Mouse (Mus musculus): ENCODE data around the gene Serinc5. TPM values are rescaled to one million over a fixed set of nuclear protein-coding genes. Genes with fewer than 3 reads are reported as not detected.
A peak's percentile ranks its signal among the peaks of the same experiment; 100 is the strongest.
"Not testable (repeated sequence)": the region's sequence is repeated elsewhere in the genome, so short reads cannot be mapped to it uniquely, and the experiment has no call there.

The Serinc5 gene
- polyA plus RNA-seq (2017; shearing (Covaris generic)), result 10 to 100 TPM in 1 of 2 experiments, 1 to 10 TPM in 1; 9.2 to 10.6 TPM

DNA sequence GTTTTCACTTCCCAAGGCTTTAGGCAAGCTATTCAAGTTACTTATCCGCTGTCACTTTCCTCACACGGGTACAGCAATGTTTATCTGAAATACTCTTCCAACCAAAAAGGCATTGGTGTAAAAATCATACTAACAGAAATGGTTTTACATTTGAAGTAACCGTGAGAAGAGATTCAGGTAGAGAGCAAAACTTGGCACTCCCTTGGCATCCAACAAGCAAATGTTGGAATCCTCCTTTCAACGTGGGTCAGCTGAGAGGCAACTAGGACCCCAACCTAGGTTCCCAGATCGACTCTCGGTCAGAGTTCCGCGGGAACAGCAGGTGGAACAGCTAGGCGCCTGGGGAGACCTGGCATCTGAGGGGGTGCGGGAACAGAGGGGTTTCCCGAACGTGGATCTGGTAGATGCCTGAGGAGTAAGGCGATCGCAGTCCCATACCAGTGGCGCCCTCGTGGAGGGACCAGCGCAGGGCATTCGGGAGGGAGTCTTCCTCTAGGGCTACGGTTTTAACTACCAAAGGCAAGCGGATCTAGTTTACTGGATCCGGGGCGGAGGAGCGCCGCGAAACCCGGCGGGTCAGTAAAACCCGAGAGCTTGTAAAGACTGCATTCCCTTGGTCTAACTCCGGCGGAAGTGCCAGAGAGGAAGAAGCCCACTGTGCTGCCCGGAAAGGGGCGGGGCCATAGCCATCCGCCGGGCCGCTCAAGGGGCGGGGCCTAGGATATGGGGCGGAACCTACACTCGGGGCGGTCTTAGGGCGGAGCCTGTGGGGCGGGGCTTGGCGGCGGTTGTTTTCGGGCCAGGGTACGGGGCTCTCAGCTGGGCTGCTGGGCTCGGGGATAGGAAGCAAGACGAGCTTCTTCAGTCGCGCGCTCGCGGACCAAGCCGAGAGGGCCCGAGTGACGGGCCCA lies at the start of gene Serinc5:
Gene Serinc5 (plus strand): TSS at position 781 of the 911 bp plus-strand sequence.
- ATAC-seq, result peak; percentile 90

DNA sequence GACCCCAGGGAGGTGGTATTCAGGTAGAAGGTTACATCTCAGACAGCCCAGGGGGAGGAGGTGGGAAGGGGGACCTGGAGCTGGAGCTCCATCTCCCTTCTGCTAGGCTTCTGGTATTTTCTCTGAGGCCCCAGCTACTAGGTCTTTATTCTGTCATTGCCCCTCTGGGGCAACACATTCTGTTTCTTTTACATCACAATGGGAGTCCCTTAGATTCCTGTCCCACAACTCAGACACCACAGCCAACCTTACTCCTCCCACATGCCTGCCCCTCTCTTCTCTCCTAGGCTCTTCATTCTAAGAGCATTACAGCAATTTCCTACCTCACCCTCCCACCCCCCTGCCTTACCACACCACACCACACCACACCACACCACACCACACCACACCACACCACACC lies 34.8 kb upstream of the Serinc5 start, which contains the start of gene Spz1:
Gene Spz1 (minus strand): TSS at position 101 of the 400 bp plus-strand sequence.
- no peak for ATAC-seq

DNA sequence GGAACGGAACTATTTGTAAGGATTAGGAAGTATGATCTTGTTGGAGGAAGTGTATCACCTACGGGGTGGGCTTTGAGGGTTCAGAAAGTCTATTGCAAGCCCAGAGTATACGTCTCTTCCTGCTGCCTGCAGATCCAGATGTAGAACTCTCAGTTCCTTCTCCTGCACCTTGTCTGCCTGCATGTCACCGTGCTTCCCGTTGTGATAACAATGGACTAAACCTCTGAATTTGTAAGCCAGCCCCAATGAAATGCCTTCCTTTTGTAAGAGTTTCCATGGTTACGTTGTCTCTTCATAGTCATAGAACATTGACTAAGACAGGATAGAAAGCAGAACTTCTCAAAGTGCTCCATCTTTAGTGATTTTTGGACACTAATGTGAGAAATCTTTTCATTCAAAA lies 34.2 kb upstream of the Serinc5 start:
- no peak for ATAC-seq

GRCm38 (mm10) chr13:92578210-92578609 lies 32.7 kb upstream of the Serinc5 start:
- ATAC-seq, result no peak

DNA sequence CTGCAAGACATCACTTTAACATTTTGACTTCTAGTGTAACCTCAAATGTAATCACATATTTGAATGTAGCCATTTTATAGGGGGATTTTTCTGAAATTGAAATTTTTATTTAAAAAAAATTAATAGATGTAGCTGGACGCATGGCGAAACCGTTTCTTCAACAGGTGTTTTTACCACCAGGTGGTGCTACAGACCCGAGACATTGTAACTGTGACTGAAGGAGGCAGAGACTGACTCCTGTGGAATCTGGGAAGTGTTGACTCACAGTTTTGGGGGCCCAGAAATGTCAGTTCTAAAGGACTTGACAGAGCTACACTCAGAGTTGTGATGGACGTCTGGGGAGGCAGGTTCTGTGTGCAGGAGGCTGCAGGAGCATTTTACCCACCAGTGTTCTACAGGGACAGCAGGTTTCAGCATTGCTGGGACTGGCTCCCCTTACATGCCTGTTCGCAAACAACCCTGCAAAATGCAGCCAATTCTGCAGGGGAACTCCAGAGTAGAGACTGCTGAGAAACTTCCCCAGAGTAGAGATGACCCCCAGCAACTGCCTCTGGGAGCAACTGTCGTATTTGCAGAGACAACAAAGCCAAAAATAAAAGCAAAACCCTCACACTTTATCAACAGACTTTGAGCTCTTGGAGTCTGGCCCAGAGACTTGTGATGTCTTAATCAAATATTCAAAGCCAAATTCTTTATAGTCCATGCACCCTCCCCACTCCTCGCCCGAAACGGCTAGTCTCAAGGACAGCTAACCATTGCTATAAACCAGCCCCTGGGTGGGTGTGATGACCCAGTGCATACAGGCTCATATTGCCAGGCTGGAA lies 30.5 kb upstream of the Serinc5 start:
- peak; percentile 59 for ATAC-seq

GRCm38 (mm10) chr13:92584094-92584717 lies 26.7 kb upstream of the Serinc5 start:
- ATAC-seq, result no peak

DNA sequence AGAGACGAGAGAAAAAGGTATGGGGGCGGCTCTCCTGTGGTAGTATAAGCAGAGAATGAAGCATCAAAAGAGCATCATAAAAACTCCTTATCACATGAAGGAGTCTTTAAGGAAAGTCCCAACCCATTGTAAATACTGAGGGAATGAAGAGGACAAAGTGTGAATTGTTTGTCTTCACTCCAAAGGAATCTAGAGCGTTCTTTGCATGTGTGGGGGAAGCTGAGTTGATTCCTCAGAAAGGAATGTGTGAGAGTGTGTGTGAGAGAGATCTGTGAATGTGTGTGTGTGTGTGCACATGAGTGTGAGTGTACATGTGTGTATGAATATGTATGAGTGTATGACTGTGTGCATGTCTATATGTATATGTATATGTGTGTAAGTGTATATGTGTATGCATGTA lies 22.2 kb upstream of the Serinc5 start:
- ATAC-seq, result no peak

GRCm38 (mm10) chr13:92589255-92589654 lies 21.6 kb upstream of the Serinc5 start:
- no peak for ATAC-seq

GRCm38 (mm10) chr13:92591225-92591624 lies 19.7 kb upstream of the Serinc5 start:
- ATAC-seq, result no peak

DNA sequence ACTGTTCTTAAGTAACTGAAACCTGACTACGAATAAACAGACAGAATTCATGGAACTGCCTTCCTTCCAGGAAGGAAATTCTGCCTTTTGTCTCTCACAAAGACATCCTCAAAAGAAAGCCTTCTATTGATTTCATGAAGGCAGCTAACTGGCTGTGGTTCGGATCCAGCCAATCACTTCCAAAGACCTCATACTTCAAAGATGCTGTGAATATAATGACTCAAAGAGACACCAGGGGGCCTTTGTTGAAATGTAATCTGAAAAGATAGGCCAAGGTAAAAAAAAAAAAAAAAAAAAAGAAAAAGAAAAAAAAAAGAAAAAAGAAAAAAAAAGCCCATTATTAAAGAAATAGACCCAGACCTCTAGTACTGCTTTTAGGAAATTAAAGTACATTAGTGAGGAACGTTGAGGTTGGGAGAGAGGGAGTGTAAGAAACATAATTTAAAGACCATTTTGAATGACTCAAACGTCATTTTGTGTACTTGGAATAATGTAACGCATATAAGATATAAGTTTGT lies 18.6 kb upstream of the Serinc5 start:
- ATAC-seq, result no peak

GRCm38 (mm10) chr13:92592786-92593635 lies 17.9 kb upstream of the Serinc5 start:
- ATAC-seq, result no peak

GRCm38 (mm10) chr13:92593731-92594396 lies 17.0 kb upstream of the Serinc5 start:
- ATAC-seq, result no peak

DNA sequence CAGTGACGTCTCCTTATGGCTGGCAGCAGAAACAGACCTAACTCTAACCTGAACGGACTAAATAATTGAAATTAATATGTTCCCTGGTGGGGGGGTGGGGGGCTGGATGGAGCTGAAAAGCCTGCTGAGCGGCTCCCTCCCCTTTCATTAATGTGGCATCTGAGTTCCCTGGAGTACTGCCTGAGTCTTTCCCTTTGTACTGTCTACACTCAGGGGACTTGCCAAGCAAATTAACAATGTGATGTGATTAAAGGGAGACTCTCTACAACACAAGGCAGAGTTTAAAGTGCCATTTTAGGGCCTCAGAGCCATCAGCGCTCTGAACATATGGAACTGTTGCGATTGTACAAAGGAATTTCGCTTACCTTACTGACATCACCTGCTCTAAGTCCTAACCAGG lies 16.4 kb upstream of the Serinc5 start:
- ATAC-seq, result no peak

GRCm38 (mm10) chr13:92594907-92595306 lies 16.0 kb upstream of the Serinc5 start:
- no peak for ATAC-seq

GRCm38 (mm10) chr13:92595424-92595823 lies 15.5 kb upstream of the Serinc5 start:
- no peak for ATAC-seq

DNA sequence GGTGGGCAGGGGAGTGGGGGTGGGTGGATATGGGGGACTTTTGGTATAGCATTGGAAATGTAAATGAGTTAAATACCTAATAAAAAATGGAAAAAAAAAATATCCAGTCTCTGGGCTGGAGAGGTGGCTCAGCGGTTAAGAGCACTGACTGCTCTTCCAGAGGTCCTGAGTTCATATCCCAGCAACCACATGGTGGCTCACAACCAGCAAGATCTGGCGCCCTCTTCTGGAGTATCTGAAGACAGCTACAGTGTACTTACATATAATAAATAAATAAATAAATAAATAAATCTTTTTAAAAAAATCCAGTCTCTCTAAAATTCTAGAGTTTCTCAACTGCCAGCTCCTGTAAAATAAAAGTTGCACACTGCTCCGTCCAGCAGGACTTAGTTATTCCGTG lies 5.6 kb upstream of the Serinc5 start:
- ATAC-seq, result not testable (repeated sequence)

DNA sequence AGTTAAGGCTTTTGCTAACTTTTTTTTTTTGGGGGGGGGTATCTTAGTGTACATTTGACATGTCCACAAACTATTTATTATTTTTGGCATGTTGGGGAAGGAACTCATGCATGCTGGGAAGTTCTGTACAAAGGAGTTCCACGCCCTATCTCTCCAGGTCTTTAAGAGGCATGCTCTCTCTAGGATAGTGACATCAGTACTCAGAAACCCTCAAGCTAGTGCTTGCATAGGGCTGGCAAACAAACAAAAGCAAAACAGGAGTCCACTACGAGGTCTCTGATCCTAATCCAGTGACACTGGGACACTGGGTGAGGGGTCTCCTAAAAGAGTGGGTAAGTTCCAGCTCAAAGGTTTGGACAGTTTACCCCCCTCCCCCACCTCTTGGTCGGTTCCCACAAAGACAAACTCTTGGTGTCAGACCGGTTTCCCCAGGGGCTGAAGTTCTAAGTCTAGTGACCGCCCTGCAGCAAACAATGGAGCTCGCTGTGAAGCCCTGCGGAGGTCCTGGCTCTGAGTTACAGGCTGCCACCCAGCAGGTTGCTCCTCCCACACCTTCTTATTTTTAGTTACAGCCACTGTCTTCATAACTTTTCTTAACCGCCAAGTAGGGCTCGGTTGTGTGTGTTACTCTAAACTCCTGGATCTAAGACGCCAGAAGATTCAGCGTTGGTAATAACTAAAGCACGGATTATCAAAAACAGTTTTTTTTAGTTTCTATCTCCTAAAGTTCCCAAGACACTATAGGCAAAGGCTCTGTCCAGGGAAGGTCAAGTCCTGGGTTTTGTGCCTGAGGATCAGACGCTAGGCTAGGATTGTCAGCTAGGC lies 1.2 kb upstream of the Serinc5 start:
- ATAC-seq, result peak; percentile 15

DNA sequence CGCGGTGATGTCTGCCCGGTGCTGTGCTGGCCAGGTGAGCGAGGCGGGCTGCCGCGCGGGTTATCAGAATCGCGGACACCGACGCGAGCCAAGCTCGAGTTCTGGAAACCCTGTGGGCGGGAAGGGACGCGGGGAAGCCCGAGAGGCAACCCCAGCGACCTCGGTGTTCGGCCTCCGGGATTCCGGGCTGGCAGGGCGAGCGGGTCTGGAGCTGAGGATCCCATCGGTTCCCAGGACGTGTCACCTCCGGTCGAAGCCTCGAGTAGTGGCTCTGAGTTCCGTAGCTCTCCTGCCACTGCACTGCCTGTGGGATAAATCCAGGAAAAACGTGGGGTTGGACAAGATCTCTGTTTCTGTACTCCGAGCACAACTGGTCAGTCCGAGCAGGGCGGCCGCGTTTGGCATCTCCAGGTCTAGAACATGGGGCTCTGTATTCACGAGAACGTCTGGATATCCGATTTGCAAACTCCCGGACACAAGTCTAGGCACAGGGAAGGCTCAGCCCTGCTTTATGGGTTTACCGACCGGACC lies 428 bp downstream of the Serinc5 start:
- ATAC-seq, result peak; percentile 7

DNA sequence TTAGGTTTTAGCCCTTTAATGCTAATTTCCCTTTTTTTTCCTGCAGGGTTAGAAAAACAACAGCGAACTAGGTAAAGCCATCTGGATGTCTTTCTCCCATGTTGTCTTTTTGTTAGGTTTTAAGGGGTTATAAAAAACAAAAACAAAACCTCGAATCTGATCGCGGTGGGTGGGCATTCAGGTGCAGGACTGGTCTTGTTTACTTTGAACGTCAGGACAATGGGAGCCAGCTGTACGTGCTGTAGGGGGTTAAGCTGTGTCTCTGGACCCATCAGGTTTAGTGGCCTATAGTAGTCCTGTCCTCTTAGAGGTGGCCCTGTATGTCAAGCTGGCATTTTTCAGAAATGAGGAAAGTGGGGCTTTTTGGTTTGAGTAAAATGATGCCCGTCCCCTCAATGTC lies 1.0 kb downstream of the Serinc5 start:
- no peak for ATAC-seq

DNA sequence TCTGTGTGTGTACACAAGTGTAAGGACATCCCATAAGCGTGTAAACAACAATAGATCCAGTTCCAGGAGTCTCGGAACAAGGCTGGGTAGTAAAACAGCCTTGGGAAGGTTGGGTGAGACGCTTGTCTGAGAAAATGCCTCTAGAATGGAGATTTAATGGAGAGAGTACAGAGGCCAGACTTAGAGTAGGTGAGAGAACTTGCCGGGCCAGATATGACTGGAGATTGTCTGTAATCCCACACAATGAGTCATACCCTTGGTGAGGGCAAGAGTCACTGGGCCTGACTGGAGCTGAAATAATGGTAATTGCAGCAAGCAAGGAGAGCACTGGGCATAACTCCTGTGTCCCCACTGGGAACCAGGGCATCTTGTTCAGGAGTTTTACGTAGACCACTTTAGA lies 2.2 kb downstream of the Serinc5 start:
- ATAC-seq, result no peak

All from activated CD4-positive, CD25-positive, alpha-beta regulatory T cell, adult 4 months (primary cell).